Mouse (Mus musculus) liver, postnatal 0 days (tissue): ENCODE data around the gene Rack1. TPM values are rescaled to one million over a fixed set of nuclear protein-coding genes. Genes with fewer than 3 reads are reported as not detected.
"Not testable (repeated sequence)": the region's sequence is repeated elsewhere in the genome, so short reads cannot be mapped to it uniquely, and the experiment has no call there.

Experiments used
- ATAC-seq: fragments of 200-750 bp; cut with Nextera tagmentation; 2 replicates; pipeline ENCODE4 v1.8.0; 2017; ENCODE audit warnings: mild to moderate bottlenecking, moderate library complexity
- DNase-seq: peaks from one replicate; pipeline ENCODE4 v3.0.0-alpha.2; 2016
- H3K27ac ChIP-seq: fragments of 300-500 bp; sonication (generic); 2 replicates; pipeline ENCODE4 v1.5.1; 2014; ENCODE audit warnings: antibody characterized with exemption, moderate library complexity, mild to moderate bottlenecking, low read depth
- H3K27me3 ChIP-seq: fragments of 300-500 bp; sonication (generic); 2 replicates; pipeline ENCODE4 v1.6.1; 2014; ENCODE audit warnings: low read length, control low read depth, mixed read lengths; ENCODE audit not compliant: insufficient read depth
- H3K36me3 ChIP-seq: fragments of 300-500 bp; sonication (generic); replicated peaks from 2 replicates; pipeline ENCODE4 v1.6.1; 2014; ENCODE audit warnings: mild to moderate bottlenecking, control low read depth, low read length, moderate library complexity, mixed read lengths; ENCODE audit not compliant: insufficient read depth
- H3K4me1 ChIP-seq: fragments of 300-500 bp; sonication (generic); 2 replicates; pipeline ENCODE4 v1.6.1; 2014; ENCODE audit warnings: antibody characterized with exemption, mild to moderate bottlenecking, control low read depth; ENCODE audit not compliant: insufficient read depth
- H3K4me2 ChIP-seq: fragments of 300-500 bp; sonication (generic); 2 replicates; pipeline ENCODE4 v1.6.1; 2014; ENCODE audit warnings: low read depth, mild to moderate bottlenecking, low read length, moderate library complexity, mixed read lengths
- H3K4me3 ChIP-seq: fragments of 300-500 bp; sonication (generic); 2 replicates; pipeline ENCODE4 v1.5.1; 2014; ENCODE audit warnings: low read depth, low read length
- H3K9ac ChIP-seq: fragments of 300-500 bp; sonication (generic); replicated peaks from 2 replicates; pipeline ENCODE4 v1.6.1; 2014; ENCODE audit warnings: mild to moderate bottlenecking, moderate library complexity
- H3K9me3 ChIP-seq: fragments of 300-500 bp; sonication (generic); 2 replicates; pipeline ENCODE4 v1.6.1; 2016; ENCODE audit warnings: mild to moderate bottlenecking, control low read depth, low read length, mixed read lengths
- CTCF ChIP-seq: sonication (generic); IDR thresholded peaks from 2 replicates; pipeline ENCODE4 v1.5.1; 2016; ENCODE audit warnings: antibody characterized with exemption, low read depth
- EP300 ChIP-seq: IDR thresholded peaks from 2 replicates; pipeline ENCODE4 v1.6.1; 2016; ENCODE audit warnings: antibody characterized with exemption, low read depth, mild to moderate bottlenecking
- WGBS: fragments of 180-500 bp; shearing (Covaris S2); extraction: QIAGEN DNeasy Blood & Tissue Kit; methylation state at CpG from one replicate; pipeline ENCODE4 v1.1.7; 2014; ENCODE audit not compliant: insufficient replicate concordance; 5-methylcytosine and 5-hydroxymethylcytosine counted together
- polyA plus RNA-seq: library from polyadenylated mRNA; unstranded; fragments of >200 nt; fragmentation: Nextera tagmentation; extraction: Ambion mirVana; gene quantifications from 2 replicates; pipeline ENCODE4 v1.2.1, GENCODE M21; 2015

Rack1 gene
- polyA plus RNA-seq, 1 experiment from 2014 or later = 398 TPM

DNA sequence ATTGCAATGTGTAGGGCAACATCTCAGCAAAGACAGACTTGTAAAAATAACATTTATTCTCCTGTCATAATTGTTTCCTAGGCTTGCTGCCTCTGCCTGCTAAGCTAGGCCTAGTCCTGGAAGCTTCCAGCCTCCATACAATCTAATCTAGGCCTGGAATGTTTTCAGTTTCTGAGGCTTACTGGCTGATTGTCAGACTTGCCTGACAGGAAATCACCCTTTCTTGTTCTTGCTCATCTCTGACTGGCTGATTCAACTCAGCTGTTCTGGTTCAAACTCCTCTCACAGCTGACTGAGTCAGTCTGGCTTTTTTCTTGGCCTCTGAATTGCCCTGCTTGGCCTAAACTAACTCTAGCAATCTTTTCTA lies 20.2 kb downstream of the Rack1 start:
- H3K9me3 ChIP-seq = no peaks in the 10 kb centered on the region
- peak overlapping the region; percentile 52; the same call in 1 of the 2 replicates for H3K27ac ChIP-seq
- TF ChIP-seq EP300 = no peak
- TF ChIP-seq CTCF = no peak
- no peak for DNase-seq
- peaks cover 13% of the 10 kb centered on the region for H3K27me3 ChIP-seq
- no peaks in the 10 kb centered on the region for H3K36me3 ChIP-seq
- H3K4me3 ChIP-seq = no peak overlapping the region
- ATAC-seq = no peak
- H3K4me2 ChIP-seq = no peak overlapping the region
- no peak overlapping the region for H3K9ac ChIP-seq
- peaks cover 38% of the 10 kb centered on the region for H3K4me1 ChIP-seq

DNA sequence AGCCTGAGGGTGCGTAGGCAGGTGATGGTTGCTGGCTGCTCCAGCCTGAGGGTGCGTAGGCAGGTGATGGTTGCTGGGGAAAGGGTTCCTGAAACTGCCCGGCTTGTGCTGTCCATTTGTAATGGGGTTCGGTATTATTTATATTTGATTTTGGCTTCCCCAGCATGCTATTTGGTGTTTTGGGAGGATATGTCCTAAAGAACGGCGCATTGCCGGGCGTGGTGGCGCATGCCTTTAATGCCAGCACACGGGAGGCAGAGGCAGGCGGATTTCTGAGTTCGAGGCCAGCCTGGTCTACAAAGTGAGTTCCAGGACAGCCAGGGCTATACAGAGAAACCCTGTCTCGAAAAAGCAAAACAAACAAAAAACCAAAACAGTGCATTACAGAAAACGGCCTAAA lies 21.2 kb downstream of the Rack1 start:
- H3K4me2 ChIP-seq, DNase-seq, H3K9me3 ChIP-seq, H3K9ac ChIP-seq, H3K27ac ChIP-seq, H3K4me3 ChIP-seq, H3K36me3 ChIP-seq, ATAC-seq: not testable (repeated sequence)
- H3K4me1 ChIP-seq = peaks cover 28% of the 10 kb centered on the region
- WGBS = 85% methylated on average over 14 of the region's 14 CpGs
- H3K27me3 ChIP-seq = peaks cover 13% of the 10 kb centered on the region

DNA sequence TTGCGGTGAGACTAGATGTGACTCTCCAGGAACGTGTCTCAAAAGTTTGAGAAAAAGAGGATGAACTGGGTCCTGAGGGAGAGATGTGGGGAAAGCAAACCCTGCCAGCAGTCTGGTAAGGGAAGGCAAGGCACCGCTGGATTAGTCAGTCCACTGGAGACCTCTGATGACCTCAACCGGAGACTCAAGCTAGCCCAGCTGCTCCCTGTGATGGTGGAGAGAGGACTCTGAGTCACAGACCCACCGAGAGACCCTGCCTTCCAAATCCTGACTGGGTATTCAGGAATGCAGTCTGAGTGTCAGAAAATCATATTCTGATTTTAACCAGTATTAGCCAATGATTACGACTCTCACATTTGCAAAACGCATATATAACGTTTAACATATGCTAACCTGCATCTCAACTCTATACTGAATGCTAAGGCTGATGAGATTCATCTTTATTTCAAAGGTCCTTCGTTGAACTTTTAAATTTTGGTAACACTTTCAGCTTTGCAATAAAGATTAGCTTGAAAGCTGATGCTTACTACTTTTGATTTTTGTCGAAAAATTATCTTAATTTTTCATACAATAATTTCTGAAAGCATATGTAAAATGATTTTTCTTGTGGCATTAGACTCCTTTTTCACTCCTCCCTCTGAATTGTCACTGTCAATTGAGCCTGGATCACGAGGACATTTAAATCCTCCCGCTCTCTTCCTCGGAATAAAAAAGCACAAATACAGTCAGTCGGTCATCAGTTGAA lies 22.8 kb downstream of the Rack1 start:
- ATAC-seq = no peak
- Histone ChIP-seq H3K4me1 (peaks cover 32% of the 10 kb centered on the region), H3K4me2 (peak overlapping the region; percentile 69), H3K27me3 (peaks cover 16% of the 10 kb centered on the region), H3K9me3 (no peaks in the 10 kb centered on the region), H3K27ac (no peak overlapping the region), H3K9ac (no peak overlapping the region), H3K36me3 (no peaks in the 10 kb centered on the region), H3K4me3 (peak overlapping the region; percentile 42)
- TF ChIP-seq EP300 (no peak), CTCF (no peak)
- no peak for DNase-seq
- whole genome bisulfite sequencing = 44% methylated on average over 14 of the region's 14 CpGs

DNA sequence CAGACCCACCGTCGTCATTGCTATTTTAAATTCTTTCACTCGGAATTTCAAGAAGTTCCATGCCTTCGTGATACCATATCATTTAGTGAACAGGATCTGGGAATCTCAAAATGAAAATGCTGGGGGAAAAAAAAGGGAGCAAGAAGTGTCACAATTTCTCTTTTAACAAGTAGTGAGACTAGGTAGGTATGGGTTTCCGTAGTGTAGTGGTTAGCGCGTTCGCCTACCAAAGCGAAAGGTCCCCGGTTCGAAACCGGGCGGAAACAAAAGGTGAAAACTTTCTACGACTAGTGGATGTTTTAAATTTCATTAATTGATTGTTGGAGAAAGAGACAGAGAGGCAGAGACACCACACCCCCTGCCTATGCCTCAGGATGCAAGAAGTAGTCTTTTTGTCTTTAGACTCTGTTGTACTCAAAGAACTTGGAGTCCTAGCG lies 23.4 kb downstream of the Rack1 start:
- 0 out of 2 replicates have a peak overlapping the region, but pooled peaks have one; percentile 39 for H3K9ac ChIP-seq
- TF ChIP-seq CTCF (no peak), EP300 (0 out of 2 replicates have a peak, but pooled peaks have one; percentile 13)
- DNase-seq = peak; percentile 78
- whole genome bisulfite sequencing = 1% methylated on average over 15 of the region's 15 CpGs
- ATAC-seq = peak; percentile 26
- peaks cover 16% of the 10 kb centered on the region for H3K27me3 ChIP-seq
- H3K27ac ChIP-seq = no peak overlapping the region
- no peaks in the 10 kb centered on the region for H3K9me3 ChIP-seq
- peak overlapping the region; percentile 42 for H3K4me3 ChIP-seq
- no peaks in the 10 kb centered on the region for H3K36me3 ChIP-seq
- H3K4me1 ChIP-seq = peaks cover 32% of the 10 kb centered on the region
- peak overlapping the region; percentile 69 for H3K4me2 ChIP-seq

DNA sequence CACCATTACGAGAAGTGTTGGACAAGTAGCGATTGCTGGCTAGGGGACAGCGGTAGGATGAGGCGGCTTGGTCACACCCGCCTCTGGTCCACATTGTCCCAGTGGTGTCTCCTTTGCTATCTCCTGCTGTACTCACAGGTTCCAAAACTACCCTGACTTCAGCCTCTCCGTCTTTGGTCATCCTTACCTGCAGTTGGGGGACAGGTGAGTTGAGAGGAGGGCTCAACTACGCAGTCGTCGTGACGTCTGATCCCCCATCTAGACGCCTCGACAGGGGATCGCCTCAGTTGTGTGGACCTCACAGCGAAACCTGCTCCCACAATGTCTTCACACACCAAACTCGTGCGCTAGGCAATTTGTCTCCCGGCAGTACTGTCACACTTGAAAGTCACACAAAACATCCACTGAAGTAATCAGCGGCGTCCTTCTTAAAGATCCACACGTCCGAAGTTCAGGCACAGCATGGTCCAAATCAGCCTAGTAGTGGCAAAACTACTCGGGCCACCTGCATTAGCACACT lies 24.2 kb downstream of the Rack1 start:
- Histone ChIP-seq H3K9me3 (no peaks in the 10 kb centered on the region), H3K27me3 (peaks cover 16% of the 10 kb centered on the region), H3K36me3 (no peaks in the 10 kb centered on the region), H3K4me2 (peak overlapping the region; percentile 69), H3K9ac (peak overlapping the region; percentile 39; the same call in 1 of the 2 replicates), H3K4me1 (peaks cover 28% of the 10 kb centered on the region), H3K4me3 (peak overlapping the region; percentile 42), H3K27ac (no peak overlapping the region)
- 9% methylated on average over 22 of the region's 22 CpGs for WGBS
- TF ChIP-seq EP300 (no peak), CTCF (no peak)
- no peak for ATAC-seq
- no peak for DNase-seq

DNA sequence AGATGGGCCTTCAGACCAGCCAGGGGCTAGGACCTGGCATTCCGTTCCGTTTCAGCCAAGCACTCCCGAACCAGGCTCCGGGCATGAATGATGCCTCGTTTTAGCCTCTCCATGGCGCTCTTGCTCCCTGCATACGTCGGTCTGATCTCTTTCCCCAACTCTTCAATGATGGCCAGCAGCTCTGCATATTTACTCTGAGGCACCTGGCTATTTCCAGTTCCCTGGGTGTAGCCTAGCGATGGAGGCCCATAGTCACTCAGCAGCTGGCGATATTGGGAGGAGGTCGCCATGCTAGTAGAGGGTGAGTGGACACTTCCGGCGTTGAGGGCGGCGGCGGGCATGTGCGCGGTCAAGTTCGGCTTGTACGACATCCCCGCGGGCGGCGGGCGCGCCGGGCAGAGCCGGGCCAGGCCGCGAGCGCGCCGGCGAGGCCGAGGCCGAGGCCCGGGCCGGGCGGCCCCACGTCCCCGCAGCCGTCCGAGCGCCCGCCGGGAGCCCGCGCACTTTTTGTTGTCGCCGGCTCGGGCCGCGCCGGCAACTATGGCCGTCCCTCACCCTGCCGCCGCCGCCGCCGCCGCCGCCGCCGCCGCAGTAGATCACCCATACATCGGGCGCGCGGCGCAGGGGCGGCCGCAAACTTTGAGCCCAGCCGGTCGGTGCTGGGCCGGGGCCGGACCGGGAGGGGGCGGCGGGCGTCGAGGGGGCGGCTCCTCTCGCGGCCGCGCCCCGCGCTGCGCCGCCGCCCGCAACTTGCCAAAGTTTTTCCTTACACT lies 26.0 kb downstream of the Rack1 start, which contains the start of the genes Trim7 and Gm12184:
TSS of gene Trim7 (plus strand) at position 162 of the 773 bp plus-strand sequence.
TSS of gene Gm12184 (minus strand) at position 677 of the 773 bp plus-strand sequence.
- not testable (repeated sequence) for H3K36me3 ChIP-seq, H3K9me3 ChIP-seq, DNase-seq
- Histone ChIP-seq H3K9ac (peak within 1 kb of the TSS; percentile 51), H3K27ac (peak within 1 kb of the TSS; percentile 52), H3K4me1 (peaks cover 20% of the 10 kb centered on the region), H3K4me3 (peak within 1 kb of the TSS; percentile 48), H3K27me3 (peaks cover 16% of the 10 kb centered on the region), H3K4me2 (peak within 1 kb of the TSS; percentile 81)
- WGBS = under 1% methylated on average over 33 of the region's 92 CpGs
- peak; percentile 86 for ATAC-seq
- TF ChIP-seq CTCF = peak; percentile 23; the same call in 1 of the 2 replicates
